ENCODE assay signal across 26 mouse cellular contexts in the genomic region with DNA sequence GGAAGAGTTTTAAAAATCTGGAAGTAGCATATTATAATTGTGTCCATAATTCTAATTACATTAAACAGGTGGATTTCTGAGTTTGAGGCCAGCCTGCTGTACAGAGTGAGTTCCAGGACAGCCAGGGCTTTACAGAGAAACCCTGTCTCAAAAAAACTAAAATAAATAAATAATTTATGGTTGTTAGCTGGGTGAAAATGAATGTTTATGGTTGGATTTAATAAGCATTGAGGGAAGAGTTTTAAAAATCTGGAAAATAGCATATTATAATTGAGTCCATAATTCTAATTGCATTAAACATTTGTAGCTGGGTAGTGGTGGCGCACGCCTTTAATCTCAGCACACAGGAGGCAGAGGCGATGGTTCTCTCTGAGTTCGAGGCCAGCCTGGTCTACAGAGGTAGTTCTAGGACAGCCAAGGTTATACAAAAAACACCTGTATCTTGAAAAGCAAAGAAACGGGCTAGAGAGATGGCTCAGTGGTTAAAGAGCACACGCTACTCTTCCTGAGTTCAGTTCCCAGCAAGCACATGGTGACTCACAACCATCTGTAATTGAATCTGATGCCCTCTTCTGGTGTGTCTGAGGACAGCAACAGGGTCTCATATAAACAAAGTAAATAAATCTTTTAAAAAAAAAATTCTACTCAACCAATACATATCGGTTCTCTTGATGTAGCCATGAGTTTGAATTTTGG. TPM values are rescaled to one million over a fixed set of nuclear protein-coding genes. Genes with fewer than 3 reads are reported as not detected.
A peak's percentile ranks its signal among the peaks of the same experiment; 100 is the strongest.
DNase-seq lines count a peak whose midpoint lies in the region; ATAC-seq and TF ChIP-seq lines count a peak whose summit lies in the region.
"Had no signal": no experiment of that assay in that cellular context is flagged by ENCODE, and none has a peak within 500 bp of the region (broad histone marks: within the 10 kb centered on the region; RNA-seq: fewer than 3 reads in every experiment).

No protein-coding gene starts in this region.

- TF ChIP-seq POLR2A in MEL (IDR thresholded peaks at IDR 0.05; ENCODE audit: control insufficient read depth in 1 of 2, insufficient read depth in 1 of 2, low read depth in 1 of 2, low read length in 2 of 2, poor library complexity in 1 of 2), result no peak

- WGBS in forebrain, postnatal 0 days, result 95% methylated on average over 7 of the region's 7 CpGs
- 91% methylated on average over 7 of the region's 7 CpGs for WGBS in forebrain, embryonic 15.5 days
- WGBS in intestine, postnatal 0 days, result 96% methylated on average over 7 of the region's 7 CpGs
- 94% methylated on average over 7 of the region's 7 CpGs for WGBS in intestine, embryonic 15.5 days

- peaks cover 2% of the 10 kb centered on the region; the same call in 1 of the 2 replicates for H3K4me1 ChIP-seq in forebrain, postnatal 0 days (ENCODE audit: insufficient read depth)
- H3K4me1 ChIP-seq in forebrain, embryonic 15.5 days, result peaks cover 11% of the 10 kb centered on the region
- H3K4me1 ChIP-seq in intestine, postnatal 0 days (replicated peaks; ENCODE audit: control insufficient read depth, insufficient read depth, low read length), result no peaks in the 10 kb centered on the region
- no peaks in the 10 kb centered on the region for H3K4me1 ChIP-seq in intestine, embryonic 15.5 days (replicated peaks)
- H3K4me1 ChIP-seq in MEL (ENCODE audit: control insufficient read depth in 1 of 2, insufficient read depth in 2 of 2, low read length in 2 of 2), result peaks cover 0 to 14% of the 10 kb centered on the region in 2 experiments; a peak in 3 of 4 replicates

- no peak overlapping the region for H3K4me3 ChIP-seq in forebrain, postnatal 0 days (ENCODE audit: low read depth, low read length)
- H3K4me3 ChIP-seq in forebrain, embryonic 15.5 days, result no peak overlapping the region
- no peak overlapping the region for H3K4me3 ChIP-seq in intestine, postnatal 0 days (ENCODE audit: low read depth, low read length)
- H3K4me3 ChIP-seq in intestine, embryonic 15.5 days (replicated peaks), result no peak overlapping the region
- no peak overlapping the region for H3K4me3 ChIP-seq in MEL (ENCODE audit: control insufficient read depth in 1 of 2, insufficient read depth in 1 of 2, low read depth in 2 of 2, low read length in 2 of 2)
- H3K4me3 ChIP-seq: embryonic facial prominence, embryonic 12.5 days; heart, embryonic 10.5 days had no signal

- TF ChIP-seq EP300 in MEL (IDR thresholded peaks at IDR 0.05; ENCODE audit: low read depth in 1 of 2, low read length in 2 of 2), result no peak

- TF ChIP-seq RAD21 in MEL (IDR thresholded peaks at IDR 0.05; ENCODE audit: low read depth, low read length), result no peak

- no peak for ATAC-seq in forebrain, postnatal 0 days
- no peak for ATAC-seq in forebrain, embryonic 15.5 days (replicated peaks)
- no peak for ATAC-seq in intestine, postnatal 0 days
- ATAC-seq in intestine, embryonic 15.5 days, result no peak
- ATAC-seq: forebrain, embryonic 14.5 days; hindbrain, postnatal 0 days; inflammation-experienced regulatory T-cells, adult 6 months; Patski had no signal

- 0 out of 2 replicates have a peak, but pooled peaks have one; percentile 8 for TF ChIP-seq CTCF in forebrain, postnatal 0 days (IDR thresholded peaks at IDR 0.05; ENCODE audit: low read depth)
- TF ChIP-seq CTCF in intestine, postnatal 0 days (IDR thresholded peaks at IDR 0.05; ENCODE audit: low read depth), result 0 out of 2 replicates have a peak, but pooled peaks have one; percentile 11
- TF ChIP-seq CTCF in MEL (IDR thresholded peaks at IDR 0.05 in 2 of 3, conservative IDR thresholded peaks at IDR 0.05 in 1 of 3; ENCODE audit: control insufficient read depth in 1 of 3, insufficient read depth in 1 of 3, low read depth in 2 of 3, low read length in 3 of 3, poor library complexity in 1 of 3, severe bottlenecking in 1 of 3), result peak in 2 of 3 experiments; percentile 5 to 9; a peak in 2 of 6 replicates

- H3K9ac ChIP-seq in forebrain, postnatal 0 days, result no peak overlapping the region
- no peak overlapping the region for H3K9ac ChIP-seq in forebrain, embryonic 15.5 days (replicated peaks)
- no peak overlapping the region for H3K9ac ChIP-seq in intestine, postnatal 0 days (ENCODE audit: low read depth, low read length)
- H3K9ac ChIP-seq in intestine, embryonic 15.5 days, result no peak overlapping the region
- H3K9ac ChIP-seq in MEL (ENCODE audit: control insufficient read depth, low read depth, low read length, poor library complexity, severe bottlenecking), result no peak overlapping the region
- H3K9ac ChIP-seq: embryonic facial prominence, embryonic 12.5 days; embryonic facial prominence, embryonic 15.5 days; heart, embryonic 13.5 days; hindbrain, embryonic 14.5 days had no signal

- H3K79me2 ChIP-seq in MEL (ENCODE audit: control insufficient read depth, insufficient read depth, low read length, poor library complexity), result peaks cover 27% of the 10 kb centered on the region

- no peak overlapping the region for H3K4me2 ChIP-seq in forebrain, postnatal 0 days (ENCODE audit: low read depth)
- H3K4me2 ChIP-seq in forebrain, embryonic 15.5 days (replicated peaks), result no peak overlapping the region
- H3K4me2 ChIP-seq in intestine, postnatal 0 days (replicated peaks; ENCODE audit: low read depth), result no peak overlapping the region
- no peak overlapping the region for H3K4me2 ChIP-seq in intestine, embryonic 15.5 days (replicated peaks)
- H3K4me2 ChIP-seq: embryonic facial prominence, embryonic 12.5 days; embryonic facial prominence, embryonic 15.5 days had no signal

- H3K36me3 ChIP-seq in forebrain, postnatal 0 days (ENCODE audit: insufficient read depth), result no peaks in the 10 kb centered on the region
- no peaks in the 10 kb centered on the region for H3K36me3 ChIP-seq in forebrain, embryonic 15.5 days
- no peaks in the 10 kb centered on the region for H3K36me3 ChIP-seq in intestine, postnatal 0 days (ENCODE audit: control insufficient read depth, insufficient read depth)
- H3K36me3 ChIP-seq in intestine, embryonic 15.5 days, result no peaks in the 10 kb centered on the region
- H3K36me3 ChIP-seq in MEL (ENCODE audit: control insufficient read depth in 1 of 2, insufficient read depth in 2 of 2, low read length in 2 of 2), result peaks cover 0 to 16% of the 10 kb centered on the region in 2 experiments; a peak in 2 of 4 replicates
- H3K36me3 ChIP-seq: embryonic facial prominence, embryonic 12.5 days; embryonic facial prominence, embryonic 15.5 days; heart, embryonic 10.5 days; heart, embryonic 13.5 days had no signal

- no peaks in the 10 kb centered on the region for H3K9me3 ChIP-seq in forebrain, postnatal 0 days (ENCODE audit: low read length)
- H3K9me3 ChIP-seq in forebrain, embryonic 15.5 days, result no peaks in the 10 kb centered on the region
- no peaks in the 10 kb centered on the region for H3K9me3 ChIP-seq in intestine, postnatal 0 days (ENCODE audit: control insufficient read depth)
- no peaks in the 10 kb centered on the region for H3K9me3 ChIP-seq in intestine, embryonic 15.5 days
- H3K9me3 ChIP-seq in MEL (replicated peaks; ENCODE audit: insufficient read depth, low read length), result no peaks in the 10 kb centered on the region
- H3K9me3 ChIP-seq: embryonic facial prominence, embryonic 12.5 days; embryonic facial prominence, embryonic 15.5 days; heart, embryonic 10.5 days; heart, embryonic 13.5 days had no signal

- DNase-seq in forebrain, postnatal 0 days, result no peak
- DNase-seq in 3T3-L1 (ENCODE audit: low read depth, low spot score), result peak; percentile 28
- no peak for DNase-seq in MEL (ENCODE audit: low read depth, low spot score)
- no peak for DNase-seq in urinary bladder, adult 18-20 months (ENCODE audit: low spot score in 2 of 2)
- DNase-seq in frontal cortex, postnatal 10 days (ENCODE audit: low spot score in 2 of 2), result no peak
- DNase-seq: B cell, adult 2 months; cerebellum, adult 11 months; cerebellum, adult 2 months; cerebellum, adult 9-11 months; cerebellum, postnatal 25 days; gastrocnemius, postnatal 25 days; heart, postnatal 14 days; heart, postnatal 4 days; kidney, adult 11 months had no signal

- H3K27ac ChIP-seq in forebrain, postnatal 0 days (ENCODE audit: low read depth, low read length), result no peak overlapping the region
- H3K27ac ChIP-seq in forebrain, embryonic 15.5 days (replicated peaks), result no peak overlapping the region
- no peak overlapping the region for H3K27ac ChIP-seq in intestine, postnatal 0 days (ENCODE audit: low read depth, low read length)
- no peak overlapping the region for H3K27ac ChIP-seq in intestine, embryonic 15.5 days
- H3K27ac ChIP-seq in MEL (ENCODE audit: control insufficient read depth, low read depth, low read length), result no peak overlapping the region
- H3K27ac ChIP-seq: embryonic facial prominence, embryonic 12.5 days; embryonic facial prominence, embryonic 15.5 days; heart, embryonic 10.5 days; heart, embryonic 13.5 days; hindbrain, embryonic 14.5 days; hindbrain, postnatal 0 days had no signal

- H3K27me3 ChIP-seq in forebrain, postnatal 0 days (ENCODE audit: insufficient read depth, low read length), result no peaks in the 10 kb centered on the region
- no peaks in the 10 kb centered on the region for H3K27me3 ChIP-seq in forebrain, embryonic 15.5 days
- H3K27me3 ChIP-seq in intestine, postnatal 0 days (replicated peaks; ENCODE audit: control insufficient read depth, insufficient read depth, low read length), result no peaks in the 10 kb centered on the region
- H3K27me3 ChIP-seq in intestine, embryonic 15.5 days (replicated peaks), result no peaks in the 10 kb centered on the region
- H3K27me3 ChIP-seq in MEL (ENCODE audit: control insufficient read depth in 1 of 2, insufficient read depth in 2 of 2, low read length in 2 of 2), result no peaks in the 10 kb centered on the region
- H3K27me3 ChIP-seq: embryonic facial prominence, embryonic 12.5 days; embryonic facial prominence, embryonic 15.5 days; heart, embryonic 13.5 days; Patski had no signal

TF ChIP-seq in MEL, 35 proteins besides CTCF, POLR2A, EP300 and RAD21:
- TF ChIP-seq ZKSCAN1 (IDR thresholded peaks at IDR 0.05; ENCODE audit: low read depth, low read length) (no peak), TAL1 (IDR thresholded peaks at IDR 0.05; ENCODE audit: low read length) (no peak), USF2 (IDR thresholded peaks at IDR 0.05; ENCODE audit: borderline replicate concordance in 1 of 2, insufficient read depth in 1 of 2, low read depth in 1 of 2, low read length in 2 of 2) (no peak), E2F4 (IDR thresholded peaks at IDR 0.05; ENCODE audit: borderline replicate concordance, low read depth, low read length) (no peak), MYB (IDR thresholded peaks at IDR 0.05; ENCODE audit: low read depth, low read length) (no peak), ELF1 (IDR thresholded peaks at IDR 0.05; ENCODE audit: low read depth, low read length) (no peak)

RNA-seq across cellular contexts. Expression of a gene that starts 3.1 kb away (rescaled TPM):
- 56.7 and 72.8 TPM in 2 replicates for total RNA-seq in forebrain, postnatal 0 days (2014; rRNA removed)
- polyA plus RNA-seq in forebrain, postnatal 0 days (2015; fragmentation: Nextera tagmentation; extraction: Ambion mirVana), result 19.6 and 24.9 TPM in 2 replicates
- 35.8 and 35.9 TPM in 2 replicates for polyA plus RNA-seq in forebrain, embryonic 15.5 days (2015; fragmentation: Nextera tagmentation; extraction: Ambion mirVana)
- 8.5 and 9.3 TPM in 2 replicates for polyA plus RNA-seq in intestine, postnatal 0 days (2015; fragmentation: Nextera tagmentation; extraction: Ambion mirVana)
- polyA plus RNA-seq in intestine, embryonic 15.5 days (2015; fragmentation: Nextera tagmentation; extraction: Ambion mirVana), result 12.3 and 12.9 TPM in 2 replicates
- total RNA-seq in MEL (2012; rRNA removed), result 9.4 and 14.1 TPM in 2 replicates
- polyA plus RNA-seq in MEL (2012; ENCODE audit: insufficient read depth in 1 of 2, insufficient read length in 2 of 2, low read depth in 1 of 2, low replicate concordance in 2 of 2, missing spikeins in 1 of 2), result 10 to 100 TPM; 17.5 to 91.4 TPM
